Mouse (Mus musculus) embryo, embryonic 10.5 days (tissue): ENCODE results near the gene Siglecg.

Experiments used
- DNase-seq: peaks from one replicate; pipeline ENCODE4 v3.0.0-alpha.2; 2015; ENCODE audit warnings: low spot score

Gene Siglecg

DNA sequence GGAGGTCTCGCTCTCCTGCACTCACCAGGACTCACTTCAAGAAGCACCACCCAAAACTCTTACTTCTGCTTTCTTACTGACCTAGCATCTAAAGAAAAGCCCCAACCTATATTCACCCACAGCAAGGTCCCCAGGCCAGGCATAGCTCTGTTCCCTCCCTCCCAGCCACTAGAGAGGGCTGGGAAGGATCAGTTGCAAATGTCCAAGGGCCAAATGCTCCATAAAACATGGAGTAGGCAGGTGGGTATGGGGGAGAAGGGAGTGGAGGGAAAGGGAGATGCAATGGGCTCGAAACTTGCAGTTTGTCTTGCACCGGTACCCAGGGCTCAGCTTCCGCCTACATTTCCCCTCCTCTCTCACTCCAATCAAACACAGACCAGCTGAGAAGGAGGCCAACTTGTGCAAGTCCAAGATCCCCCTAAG, at the start of gene Siglecg:
Gene Siglecg (plus strand): TSS at position 74 of the 423 bp plus-strand sequence.
- DNase-seq: no peak

DNA sequence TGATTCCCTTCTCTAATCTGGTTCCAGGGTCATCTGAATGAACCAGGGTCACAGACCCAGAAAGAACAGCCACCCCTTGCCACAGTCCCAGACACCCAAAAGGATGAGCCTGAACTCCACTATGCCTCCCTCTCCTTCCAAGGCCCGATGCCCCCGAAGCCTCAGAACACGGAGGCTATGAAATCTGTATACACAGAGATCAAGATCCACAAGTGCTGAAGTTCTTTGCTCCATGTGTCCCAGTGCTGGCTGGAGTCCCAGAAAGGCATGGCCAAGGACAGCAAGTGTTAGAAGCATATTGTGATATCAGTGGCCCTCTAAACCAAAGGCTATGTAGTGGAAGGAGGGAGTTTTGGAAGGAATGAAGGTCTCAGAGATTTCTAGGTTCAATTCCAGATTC, 49.4 kb upstream of the Siglecg start:
- DNase-seq: no peak

DNA sequence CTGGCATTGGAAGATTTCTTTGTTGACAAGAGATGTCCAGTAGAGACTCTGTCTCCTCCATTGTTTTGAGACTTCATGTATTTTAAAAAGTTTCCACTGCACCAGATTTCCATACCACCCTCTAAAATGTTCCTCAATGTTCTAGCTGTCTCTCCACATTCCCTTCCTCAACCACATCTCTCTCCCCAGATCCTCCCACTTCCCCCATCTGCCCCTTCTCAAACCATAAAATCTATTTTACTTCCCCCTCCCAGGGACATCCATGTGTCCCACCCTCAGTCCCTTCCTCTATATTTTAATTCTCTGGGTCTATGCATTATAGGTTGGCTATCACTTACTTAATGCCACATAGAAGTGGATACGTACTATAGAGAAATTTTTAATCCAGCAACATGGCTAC, 46.6 kb upstream of the Siglecg start:
- no peak for DNase-seq

DNA sequence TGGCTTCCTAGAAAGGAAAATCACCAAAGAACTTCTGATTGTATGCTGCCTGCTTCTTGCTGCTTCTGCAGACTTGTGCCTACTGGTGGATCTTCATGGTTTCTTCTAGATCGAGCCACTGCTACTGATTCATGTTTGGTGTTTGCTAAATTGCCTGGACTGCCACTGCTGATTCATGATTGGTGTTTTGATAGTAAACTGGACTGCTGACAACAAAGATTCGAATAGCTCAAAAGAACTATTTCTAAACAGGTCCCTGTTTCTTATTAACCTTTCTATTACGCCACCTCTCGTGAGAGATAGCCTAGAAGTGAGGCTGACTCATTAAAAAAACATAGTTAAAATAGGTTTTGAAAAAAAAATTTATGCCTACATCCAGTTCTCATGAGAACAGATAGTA, 46.0 kb upstream of the Siglecg start:
- no peak for DNase-seq

DNA sequence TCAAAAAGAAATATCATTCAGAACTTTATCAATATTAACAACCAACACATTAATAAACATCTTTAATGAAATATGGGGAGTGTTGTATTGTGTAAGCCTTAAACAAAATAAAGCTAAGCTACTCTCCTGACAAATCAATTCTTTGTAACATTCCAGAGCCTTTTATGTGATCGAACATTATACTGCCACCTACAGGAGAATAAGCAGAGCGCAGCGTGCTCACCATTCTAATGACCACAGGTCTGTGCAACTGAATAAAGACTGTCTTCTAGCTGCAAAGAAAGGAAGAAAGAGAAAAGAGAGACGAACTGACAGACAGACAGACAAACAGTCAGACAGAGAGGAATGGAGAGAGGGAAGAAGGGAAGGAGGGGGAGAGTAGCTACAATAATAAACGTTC, 29.8 kb upstream of the Siglecg start:
- DNase-seq: peak; percentile 77

DNA sequence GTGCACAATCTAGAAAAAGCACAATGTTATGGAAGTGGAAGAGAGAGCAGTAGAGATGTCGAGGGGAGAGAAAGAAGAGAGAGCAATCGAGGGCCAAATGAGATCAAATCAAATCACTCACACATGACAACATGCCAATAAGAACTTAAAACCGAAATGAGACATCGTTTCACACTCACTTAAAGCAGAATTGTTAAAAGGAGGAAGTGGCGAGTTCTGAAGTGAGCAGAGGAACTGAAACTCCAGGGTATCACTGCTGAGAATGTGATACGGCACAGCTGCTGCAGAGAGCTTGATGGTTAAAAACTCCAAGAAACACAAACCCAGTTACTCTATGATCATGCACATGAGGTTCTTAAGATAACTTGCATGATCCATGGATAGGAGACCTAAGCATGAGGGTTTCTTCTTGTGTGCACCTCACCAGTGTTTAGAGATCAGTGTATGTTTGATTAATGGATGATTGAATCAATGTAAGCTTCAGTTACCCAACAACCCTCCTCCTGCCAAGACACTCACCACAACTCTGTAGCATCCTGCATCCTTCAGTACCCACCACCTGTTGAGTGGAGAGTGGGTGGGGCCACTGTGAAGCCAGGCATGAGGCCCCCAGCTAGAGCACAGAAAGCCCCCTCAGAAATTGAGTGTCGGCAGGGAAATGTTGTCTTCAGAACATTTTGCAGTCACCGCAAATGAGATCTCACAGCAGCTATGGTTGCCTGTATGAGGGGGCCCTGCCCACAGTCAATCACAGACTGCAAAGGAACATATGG, 15.5 kb upstream of the Siglecg start:
- no peak for DNase-seq

DNA sequence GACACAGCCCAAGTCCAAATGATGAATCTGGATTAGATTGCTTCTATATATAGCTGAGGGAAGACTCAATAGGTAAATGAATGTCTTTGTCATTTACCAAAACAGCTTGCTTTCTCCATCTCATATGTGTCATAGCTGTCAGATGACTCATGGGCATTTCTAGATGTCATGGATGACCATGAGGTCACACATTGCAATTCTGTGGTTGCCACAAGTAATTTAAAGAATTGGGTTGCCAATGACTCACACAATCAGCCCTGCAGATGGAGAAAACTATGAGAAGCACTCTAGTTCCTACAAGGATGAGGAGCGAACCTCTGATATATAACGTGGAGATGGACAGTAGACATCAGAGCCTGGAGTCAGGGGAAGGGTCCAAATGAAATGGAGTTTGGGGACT, 8.5 kb upstream of the Siglecg start:
- DNase-seq: no peak

DNA sequence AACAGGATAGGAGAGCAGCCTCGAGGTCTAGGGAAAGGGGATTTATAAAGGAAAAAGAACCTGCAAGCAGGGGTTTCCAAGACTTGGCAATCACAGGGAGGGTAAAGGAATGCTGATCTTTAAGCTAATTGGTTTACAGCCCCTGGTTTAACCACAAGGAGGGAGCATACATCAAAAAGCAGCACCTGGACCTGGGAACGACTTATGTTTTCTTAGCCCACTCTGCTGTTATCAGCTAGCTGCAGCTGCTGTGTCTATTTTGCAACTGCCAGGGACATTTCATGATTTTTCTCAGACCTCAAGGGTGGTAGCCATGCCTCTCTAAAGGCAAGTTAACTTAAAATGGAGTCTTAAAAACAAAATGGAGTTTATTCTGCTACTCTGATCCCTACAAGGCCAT, 5.3 kb upstream of the Siglecg start:
- no peak for DNase-seq

DNA sequence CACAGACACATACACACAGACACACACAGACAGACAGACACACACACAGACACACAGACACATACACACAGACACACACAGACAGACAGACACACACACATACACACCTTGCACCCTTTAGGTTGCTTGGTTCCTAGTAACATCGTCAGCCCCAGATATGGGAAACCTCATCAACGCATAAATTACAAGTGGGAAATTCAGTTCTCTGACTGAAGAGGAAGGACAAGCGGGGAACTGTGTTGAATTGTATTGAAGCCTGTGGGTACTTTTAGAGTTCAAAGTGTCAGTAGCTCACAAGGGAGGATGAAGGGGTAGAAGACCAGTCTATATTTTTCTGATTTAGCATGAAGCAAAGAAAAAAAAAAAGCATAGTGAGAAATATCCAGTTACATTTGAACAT, 431 bp upstream of the Siglecg start:
- no peak for DNase-seq

DNA sequence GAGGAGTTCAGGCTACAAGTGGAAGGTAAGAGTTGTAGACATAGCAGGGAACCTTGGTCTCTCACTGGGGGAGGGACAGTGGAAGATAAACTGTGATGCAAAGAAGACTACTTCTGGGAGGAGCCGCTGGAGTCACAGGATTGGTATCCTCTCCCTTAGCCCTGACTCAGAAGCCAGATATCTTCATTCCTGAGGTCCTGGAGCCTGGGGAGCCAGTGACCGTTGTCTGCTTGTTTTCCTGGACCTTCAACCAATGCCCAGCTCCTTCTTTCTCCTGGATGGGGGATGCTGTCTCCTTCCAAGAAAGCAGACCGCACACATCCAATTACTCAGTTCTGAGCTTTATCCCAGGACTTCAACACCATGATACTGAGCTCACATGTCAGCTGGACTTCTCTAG, 1.1 kb downstream of the Siglecg start:
- DNase-seq: no peak

DNA sequence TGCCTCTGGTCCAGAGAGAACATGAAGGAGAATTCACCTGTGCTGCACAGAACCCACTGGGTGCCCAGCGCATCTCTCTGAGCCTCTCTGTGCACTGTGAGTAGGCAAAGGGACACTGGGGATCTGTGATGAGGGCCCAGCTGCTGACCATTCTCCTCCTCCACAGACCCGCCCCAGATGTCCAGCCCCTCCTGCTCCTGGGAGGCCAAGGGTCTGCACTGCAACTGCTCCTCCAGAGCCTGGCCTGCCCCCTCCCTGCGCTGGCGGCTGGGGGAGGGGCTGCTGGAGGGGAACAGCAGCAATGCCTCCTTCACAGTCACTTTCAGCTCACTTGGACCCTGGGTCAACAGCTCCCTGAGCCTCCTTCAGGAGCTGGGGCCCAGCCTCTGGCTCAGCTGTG, 3.7 kb downstream of the Siglecg start:
- peak; percentile 26 for DNase-seq

DNA sequence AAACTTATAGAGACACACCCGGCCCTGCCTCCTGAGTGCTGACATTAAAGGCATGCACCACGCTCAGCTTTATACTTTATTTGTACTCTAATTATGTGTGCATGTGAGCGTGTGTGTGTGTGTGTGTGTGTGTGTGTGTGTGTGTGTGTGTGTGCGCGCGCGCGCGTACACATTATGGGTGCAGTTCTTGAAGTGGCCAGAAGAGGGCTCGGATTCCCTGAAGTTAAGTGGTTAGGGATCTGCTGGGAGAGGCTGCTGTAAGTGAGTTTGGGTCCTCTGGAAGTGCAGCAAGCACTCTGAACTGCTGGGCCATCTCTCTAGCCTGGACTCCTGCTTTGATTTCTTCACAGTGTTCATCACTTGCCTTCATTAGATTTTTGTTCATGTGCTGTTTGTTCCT, 9.3 kb downstream of the Siglecg start:
- no peak for DNase-seq

DNA sequence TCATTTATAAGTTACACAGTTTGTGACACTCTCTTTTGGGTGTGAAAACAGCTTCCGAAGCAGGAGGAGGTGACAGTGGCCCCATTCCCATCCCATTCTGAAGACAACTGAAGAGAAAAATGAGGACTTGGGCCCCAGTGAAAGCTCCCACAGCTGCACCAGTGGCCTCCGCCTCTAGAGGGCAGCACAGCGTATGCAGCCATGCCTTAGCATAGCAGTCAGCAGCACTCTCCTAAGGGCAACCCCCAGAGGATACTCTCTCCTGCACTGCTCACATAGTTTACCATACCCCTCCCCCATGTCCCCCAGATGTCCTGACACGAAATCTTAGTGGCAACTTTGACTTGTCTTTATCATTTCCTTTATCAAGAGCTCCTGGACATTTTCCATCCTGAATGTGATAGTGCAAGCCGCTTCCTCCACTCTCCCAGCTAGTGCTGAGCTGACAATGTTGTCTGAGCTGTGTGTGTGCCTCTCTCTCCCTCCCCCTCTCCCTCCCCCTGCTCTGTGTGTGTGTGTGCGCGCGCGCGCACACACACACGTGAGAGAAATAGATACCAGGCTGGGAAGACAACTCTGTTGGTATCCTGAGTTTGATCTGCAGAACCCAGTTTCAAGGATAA, 15.1 kb downstream of the Siglecg start:
- DNase-seq: peak; percentile 88

DNA sequence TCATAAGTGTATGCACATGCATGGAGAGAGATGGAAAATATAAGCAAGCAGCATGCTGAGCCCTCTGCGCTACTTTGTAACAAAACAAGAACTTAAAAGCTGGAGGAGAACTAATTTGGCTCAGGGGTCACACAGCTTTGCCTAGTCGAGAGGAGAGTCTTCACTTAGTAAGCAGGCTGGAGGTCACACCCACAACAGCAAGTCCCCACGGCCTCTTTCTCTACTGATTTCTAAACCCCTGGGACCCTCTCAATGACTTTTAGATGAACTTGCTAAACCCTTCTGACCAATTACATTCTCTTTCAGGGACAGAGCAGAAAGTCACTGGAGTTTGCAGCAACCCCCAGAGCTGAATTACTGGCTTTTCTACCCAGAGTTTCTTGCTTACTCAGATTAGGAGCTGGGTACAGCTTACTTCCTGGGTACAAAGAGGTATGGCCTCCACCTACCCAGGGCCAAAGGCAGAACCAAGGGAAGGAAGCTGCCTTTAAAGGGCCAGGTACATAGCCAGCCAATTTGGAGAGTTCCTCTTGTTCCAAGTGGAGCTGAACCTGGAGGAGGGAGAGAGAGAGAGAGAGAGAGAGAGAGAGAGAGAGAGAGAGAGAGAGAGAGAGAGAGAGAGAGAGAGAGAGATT, 16.1 kb downstream of the Siglecg start:
- DNase-seq: no peak

DNA sequence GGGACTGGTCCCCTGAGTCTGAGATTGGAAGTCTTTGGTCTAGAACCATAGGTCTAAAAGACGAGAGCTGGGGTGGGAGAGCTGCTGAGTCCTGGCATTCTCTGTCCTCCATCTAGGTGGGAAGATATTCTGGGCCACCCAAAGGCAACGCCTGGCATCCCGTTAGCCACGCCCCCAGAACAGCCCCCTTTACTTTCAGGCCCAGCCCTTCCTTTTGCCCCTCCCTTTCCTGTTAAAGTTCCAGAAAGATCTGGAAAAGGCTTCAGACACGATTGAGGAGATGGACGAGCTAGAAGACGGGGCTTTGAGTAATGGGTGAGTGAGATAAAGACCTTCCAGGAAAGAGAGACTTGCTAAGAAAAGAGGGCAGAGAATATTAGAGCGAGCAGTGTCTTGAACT, 19.4 kb downstream of the Siglecg start, which contains the start of gene Lim2:
Gene Lim2 (plus strand): TSS at position 265 of the 400 bp plus-strand sequence.
- no peak for DNase-seq

DNA sequence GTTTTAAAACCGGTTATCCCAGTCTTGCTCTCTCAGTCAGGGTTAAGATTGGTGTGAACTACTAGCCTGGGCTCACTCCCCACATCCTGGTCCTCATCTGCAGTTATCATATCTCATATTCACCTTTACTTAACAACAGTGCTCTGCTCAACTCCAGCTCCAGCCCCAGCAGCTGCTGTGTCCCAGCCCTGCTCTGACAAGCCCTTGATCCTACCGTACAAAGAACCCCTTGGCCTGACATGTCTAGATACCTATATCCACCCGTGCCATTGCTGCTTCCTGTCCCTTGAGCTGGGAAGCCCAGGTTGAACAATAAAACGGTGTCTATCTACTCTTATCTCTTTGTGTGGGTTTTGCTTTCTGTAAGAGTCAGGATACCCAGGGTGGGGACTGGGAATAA, 21.5 kb downstream of the Siglecg start:
- no peak for DNase-seq

DNA sequence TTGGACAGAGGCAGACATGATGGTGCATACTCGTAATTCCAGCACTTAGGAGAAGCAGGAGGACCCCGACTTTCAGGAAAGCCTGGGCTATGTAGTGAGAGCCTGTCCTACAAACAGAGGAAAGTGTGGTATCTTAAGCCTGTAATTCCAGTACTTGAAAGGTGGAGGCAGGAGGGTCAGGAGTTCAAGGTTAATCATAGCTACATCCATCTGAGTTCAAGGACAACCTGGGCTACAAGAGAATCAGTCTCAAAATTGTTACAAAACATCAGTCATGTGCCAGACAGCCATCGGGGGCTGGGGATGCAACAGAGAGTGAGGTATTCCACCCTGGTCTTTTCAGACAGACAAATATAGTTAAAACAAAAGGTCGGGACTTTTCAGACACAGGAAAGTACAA, 24.9 kb downstream of the Siglecg start:
- DNase-seq: no peak

DNA sequence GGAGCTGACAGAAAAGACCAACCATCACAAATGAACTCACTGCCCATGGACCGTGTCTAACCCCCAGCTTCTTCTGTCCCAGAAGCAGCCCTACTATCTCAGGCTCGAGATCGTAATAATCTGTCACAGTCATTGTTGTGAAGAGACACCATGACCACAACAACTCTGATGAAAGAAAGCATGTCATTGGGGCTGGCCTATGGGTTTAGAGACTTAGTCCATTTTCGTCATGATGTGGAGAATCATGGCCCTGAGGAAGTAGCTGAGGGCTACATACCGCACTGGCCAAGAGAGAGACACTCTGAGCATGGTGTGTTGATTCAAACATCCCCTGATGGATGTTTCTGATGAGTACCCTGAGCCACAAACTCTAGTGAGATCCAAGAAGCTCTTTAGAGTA, 26.7 kb downstream of the Siglecg start:
- no peak for DNase-seq

DNA sequence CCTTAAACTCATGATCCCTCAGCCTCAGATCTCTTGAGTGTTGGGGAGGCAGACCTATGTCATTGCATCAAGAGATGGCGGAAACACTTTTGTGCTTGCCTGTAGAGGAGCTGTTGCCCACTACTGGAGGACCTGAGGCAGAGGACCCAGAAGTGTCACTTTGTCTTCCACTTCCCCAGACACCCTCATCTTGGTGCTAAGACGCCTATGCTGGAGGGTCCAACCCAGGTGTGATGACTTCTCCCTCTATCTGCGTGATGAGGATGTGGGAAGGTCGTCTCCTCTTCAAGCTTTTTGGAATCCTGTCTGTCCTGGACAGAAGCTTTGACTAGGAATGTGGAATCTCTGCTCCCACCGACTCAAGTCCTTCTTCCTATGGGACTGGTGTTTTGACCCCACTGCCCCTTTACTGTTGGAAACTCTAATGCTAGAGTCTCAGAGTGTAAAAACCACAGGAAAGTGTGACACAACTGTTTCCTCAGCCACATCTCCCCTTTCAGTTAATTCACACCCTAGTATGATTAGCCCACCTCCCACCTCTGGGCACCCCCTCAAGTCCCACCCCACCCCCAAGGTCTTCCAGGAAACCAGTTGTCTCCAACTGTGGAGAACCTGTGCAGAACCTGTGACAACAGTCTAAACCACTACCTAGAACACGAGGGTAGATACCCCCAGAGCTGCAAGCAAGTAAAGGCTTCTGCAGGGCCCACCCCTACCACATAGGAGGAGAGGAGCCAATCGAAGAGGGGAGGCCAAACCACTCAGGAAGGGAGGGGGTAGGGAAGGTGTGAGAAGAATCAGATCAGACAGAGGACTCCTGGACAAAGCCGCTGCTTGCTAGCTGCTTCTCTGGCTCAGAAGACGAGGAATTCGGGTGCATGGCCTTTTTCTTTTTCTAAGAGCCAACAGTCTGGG, 28.6 kb downstream of the Siglecg start, which contains the start of gene Nkg7:
Gene Nkg7 (plus strand): TSS at position 733 of the 915 bp plus-strand sequence.
- DNase-seq: no peak

DNA sequence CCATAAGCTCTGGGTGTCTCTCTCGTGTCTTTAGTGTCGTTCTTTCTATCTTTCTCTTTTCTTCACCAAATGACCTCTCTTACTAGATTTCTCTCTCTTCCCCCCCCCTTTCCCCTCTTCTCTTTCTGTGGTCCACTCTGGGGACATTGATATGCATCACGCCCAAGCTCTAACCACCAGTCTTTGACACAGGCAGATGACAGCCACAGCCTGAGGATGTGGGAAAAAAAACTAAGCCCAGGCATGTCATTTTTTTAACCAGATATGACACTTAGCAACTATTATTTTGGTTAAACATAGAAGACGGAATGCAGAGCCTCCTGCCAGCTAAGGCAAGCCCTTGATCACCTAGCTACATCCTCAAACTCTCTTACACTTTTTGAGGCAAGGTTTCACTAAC, 30.6 kb downstream of the Siglecg start:
- no peak for DNase-seq

DNA sequence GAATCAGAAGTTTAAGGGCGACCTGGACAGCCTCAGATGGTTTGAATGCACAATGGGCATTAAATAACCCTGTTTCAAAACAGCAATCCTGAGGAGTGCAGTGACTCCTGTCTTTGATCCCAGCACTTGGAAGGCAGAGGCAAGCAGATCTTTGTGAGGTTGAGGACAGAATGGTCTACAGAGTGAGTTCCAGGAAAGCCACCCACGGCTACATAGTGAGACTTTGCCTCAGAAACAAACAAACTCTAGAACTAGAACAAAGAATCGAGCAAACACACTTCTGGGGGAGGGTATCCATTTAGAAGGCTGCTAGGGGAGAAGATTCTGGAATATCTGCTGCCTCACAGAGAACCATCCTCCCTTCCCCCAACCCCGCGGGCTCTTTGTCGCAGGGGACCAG, 32.5 kb downstream of the Siglecg start, which contains the start of gene Cldnd2:
Gene Cldnd2 (plus strand): TSS at position 301 of the 400 bp plus-strand sequence.
- no peak for DNase-seq

DNA sequence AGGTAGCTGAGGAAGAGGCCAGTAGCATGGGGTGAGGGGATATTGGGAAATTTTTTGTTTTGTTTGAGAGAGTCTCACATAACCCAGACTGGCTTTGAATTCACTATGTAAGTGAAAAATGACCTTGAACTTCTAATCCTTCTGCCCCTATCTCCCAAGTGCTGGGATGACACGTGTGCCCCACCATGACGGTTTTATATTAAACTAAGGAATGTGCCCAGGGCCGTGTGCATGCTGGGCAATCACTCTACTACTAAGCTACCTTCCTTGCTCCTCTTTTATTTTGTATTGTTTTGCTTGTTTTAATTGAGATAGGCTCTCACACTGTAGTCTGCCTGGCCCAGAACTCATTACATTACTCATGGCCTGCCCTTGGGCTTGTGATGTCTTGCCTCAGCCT, 33.1 kb downstream of the Siglecg start:
- no peak for DNase-seq
